Mouse (Mus musculus) heart, adult 11 months (tissue): ENCODE measurements around the gene Gm3776.
A peak's percentile ranks its signal among the peaks of the same experiment; 100 is the strongest.
"Not testable (repeated sequence)": the region's sequence is repeated elsewhere in the genome, so short reads cannot be mapped to it uniquely, and the experiment has no call there.

Experiments
- DNase-seq: peaks from one replicate; pipeline ENCODE4 v3.0.0; 2022

Gene Gm3776

DNA sequence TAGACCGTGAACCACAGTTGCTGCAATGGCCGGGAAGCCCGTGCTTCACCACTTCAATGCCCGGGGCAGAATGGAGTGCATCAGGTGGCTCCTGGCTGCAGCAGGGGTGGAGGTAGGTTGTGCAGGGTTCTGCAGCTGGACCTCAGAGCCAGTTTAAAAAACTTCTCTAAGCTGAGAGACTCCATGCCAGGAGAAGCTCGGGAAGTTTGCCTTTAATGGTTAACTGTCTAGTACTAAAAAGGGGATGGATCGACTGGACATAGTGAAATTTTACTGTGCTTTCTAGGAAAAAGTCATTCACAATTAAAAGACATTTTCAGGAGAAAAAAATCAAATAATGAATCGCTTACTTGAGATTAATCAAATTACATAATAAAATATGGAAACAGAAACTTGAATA is 37.9 kb downstream of the Gm3776 start:
- not testable (repeated sequence) for DNase-seq

DNA sequence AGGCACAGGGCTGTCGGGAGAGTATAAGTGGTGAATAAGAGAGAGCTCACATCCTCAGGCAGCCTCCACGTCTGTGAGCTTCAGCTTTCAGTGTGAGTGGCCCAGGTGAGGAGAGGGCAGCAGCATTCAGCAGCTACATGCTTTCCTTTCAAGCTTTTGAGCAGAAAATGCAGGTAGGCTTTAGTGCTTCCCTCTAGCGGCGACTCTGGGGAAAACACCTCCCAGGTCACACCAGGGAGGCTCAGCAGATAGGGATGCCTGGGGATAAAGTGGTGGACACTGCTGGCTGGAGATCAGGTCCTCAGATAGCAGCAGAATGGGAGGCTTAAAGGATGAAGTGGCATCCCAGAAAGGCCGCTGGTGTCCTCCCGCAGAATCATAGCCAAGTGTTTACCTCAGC is 39.2 kb downstream of the Gm3776 start:
- not testable (repeated sequence) for DNase-seq

DNA sequence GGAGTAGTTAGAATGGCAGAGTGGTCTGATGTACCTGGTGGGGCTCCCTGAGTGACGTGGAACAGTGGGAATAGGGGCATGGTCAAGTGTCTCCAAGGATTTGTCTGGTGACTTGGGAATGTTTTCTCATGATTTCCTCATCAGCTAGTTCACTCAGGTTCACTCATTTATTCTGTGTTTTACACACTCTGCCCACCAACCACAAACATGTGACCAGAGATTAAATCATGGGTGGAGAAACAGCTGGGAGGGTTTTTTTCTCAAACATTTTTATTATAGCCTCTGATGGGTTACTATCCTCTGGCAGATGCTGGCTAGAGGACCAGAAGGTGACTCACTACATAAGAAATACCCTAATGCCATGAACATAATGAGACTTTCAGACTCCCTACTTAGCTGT is 41.3 kb downstream of the Gm3776 start:
- no peak for DNase-seq

DNA sequence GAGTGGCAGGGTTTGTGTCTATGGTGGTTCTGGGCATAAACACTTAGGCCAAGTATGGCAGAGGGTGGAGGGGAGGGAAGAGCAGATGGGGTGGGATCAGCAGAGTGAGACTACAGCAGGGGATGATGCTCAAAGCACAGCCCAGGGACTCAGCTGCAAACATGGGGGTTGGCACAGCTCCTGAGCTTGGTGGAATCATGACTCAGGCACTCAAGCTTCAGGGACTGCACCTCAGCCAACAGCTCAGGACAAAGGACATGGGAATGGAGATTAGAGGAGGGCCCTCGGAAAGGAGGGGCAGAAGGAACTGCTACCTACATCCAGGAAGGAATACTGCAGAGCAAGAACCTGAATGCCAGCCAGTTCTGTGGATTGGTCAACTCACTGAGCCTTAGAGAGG is 42.2 kb downstream of the Gm3776 start:
- DNase-seq = peak; percentile 68

DNA sequence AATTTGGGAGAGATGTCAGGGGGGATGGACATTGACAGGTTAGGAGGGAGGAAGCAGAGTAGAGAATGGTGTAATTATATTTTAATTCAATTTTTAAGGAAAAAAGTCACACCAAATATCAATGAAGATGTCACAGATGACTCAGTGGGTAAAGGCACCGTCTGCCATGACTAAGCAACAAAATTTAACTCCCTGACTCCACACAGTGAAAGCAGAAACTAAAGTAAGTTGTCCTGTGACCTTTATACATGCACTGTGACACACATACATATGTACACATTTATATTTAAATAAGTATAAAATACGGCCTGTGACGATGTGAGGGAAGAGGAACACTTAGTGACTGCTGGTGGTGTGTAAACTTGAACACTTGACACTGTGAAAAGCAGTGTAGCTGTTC is 51.2 kb downstream of the Gm3776 start:
- DNase-seq = peak; percentile 14

DNA sequence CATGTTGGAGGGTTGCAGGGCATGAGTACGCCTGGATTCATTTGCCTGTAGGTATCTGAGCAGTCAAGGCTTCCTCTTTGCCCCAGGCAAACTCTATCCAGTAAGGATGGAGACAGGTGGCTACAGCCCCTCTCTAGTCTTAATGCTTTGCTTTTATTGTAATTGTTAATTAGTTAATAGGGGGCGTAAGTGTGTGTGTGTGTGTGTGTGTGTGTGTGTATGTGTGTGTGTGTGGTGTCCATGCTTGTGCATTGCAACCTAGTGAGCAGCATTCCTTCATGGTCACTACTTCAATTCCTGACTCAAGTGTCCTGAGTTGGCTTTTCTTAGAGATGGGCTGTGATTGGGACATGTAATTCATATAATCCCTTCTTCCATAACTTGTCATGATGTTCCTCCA is 57.8 kb downstream of the Gm3776 start, which contains the start of gene Omt2a:
Gene Omt2a (minus strand): TSS at position 101 of the 400 bp plus-strand sequence.
- peak; percentile 10 for DNase-seq
